Mouse (Mus musculus) G1E-ER4 (cell line): ENCODE measurements around the gene Dnmt3c. TPM values are rescaled to one million over a fixed set of nuclear protein-coding genes. Genes with fewer than 3 reads are reported as not detected.

ENCODE experiments used
- GATA1 ChIP-seq: IDR thresholded peaks from one replicate; pipeline ENCODE4 v1.8.0; 2012; ENCODE audit warnings: low read length, inconsistent platforms
- polyA plus RNA-seq: library from polyadenylated mRNA; stranded (reverse); fragments of >175 nt; gene quantifications from 2 replicates; pipeline ENCODE4 v1.2.3, GENCODE M21; 2012

The Dnmt3c gene
- 0.05 and 0.06 TPM in 2 replicates for polyA plus RNA-seq

- TF ChIP-seq GATA1 = no peak
Observed at GRCm38 (mm10) chr2:153696352-153696751, at the start of gene Dnmt3c. Dnmt3c (plus strand) TSS chr2:153696652.

DNA sequence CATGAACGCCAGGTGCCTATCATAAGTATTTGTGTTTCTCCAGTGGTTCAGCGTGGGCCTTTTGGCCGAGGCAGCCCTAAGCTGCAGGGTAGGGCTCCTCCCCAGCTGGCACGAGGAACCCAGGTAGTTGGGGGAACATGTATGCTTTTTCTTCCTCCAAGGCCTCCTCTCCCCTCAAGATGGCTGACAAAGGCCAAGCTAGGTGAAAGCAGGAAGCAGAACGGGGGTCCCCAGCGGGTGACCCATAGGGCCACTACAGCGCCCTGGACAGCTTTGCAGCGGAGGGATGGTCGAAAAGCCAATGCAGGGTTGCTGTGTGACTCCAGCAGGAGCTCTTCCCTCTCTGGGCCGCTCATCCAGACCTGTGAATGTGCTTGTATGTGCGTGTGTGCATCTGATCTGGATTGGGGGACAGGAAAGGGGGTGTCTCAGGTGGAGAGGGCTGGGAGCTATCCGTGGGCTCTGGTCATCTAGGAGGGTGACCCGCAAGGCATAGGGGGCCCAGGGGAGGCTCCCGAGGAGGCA lies 47.6 kb upstream of the Dnmt3c start:
- TF ChIP-seq GATA1 = no peak

GRCm38 (mm10) chr2:153649298-153650013 lies 47.0 kb upstream of the Dnmt3c start, which contains the start of gene Dnmt3b:
Dnmt3b (plus strand) TSS chr2:153649450.
- TF ChIP-seq GATA1 = no peak

- TF ChIP-seq GATA1 = no peak
Observed at GRCm38 (mm10) chr2:153650014-153650687, 46.3 kb upstream of the Dnmt3c start.

DNA sequence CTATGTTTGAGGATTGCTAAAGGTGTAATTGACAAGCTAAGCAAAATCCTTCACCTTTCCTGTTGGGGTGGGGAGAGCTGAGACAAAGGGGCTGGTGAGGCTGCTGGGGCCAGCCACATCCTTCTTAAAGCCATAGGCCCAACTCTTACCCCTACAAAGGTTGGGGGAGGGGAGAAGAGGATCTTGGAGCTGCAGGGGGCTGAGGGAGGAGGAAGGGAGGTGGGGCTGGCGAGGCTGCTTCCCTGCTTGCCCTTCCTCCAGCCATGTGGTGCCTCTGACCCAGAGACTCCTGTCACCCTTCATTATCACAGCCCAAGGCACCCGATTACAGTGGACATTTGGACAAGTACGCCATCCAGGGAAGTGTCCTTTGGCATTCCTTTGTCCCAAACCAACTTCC lies 44.8 kb upstream of the Dnmt3c start:
- no peak for TF ChIP-seq GATA1

GRCm38 (mm10) chr2:153660616-153661015 lies 35.8 kb upstream of the Dnmt3c start:
- TF ChIP-seq GATA1 = no peak

DNA sequence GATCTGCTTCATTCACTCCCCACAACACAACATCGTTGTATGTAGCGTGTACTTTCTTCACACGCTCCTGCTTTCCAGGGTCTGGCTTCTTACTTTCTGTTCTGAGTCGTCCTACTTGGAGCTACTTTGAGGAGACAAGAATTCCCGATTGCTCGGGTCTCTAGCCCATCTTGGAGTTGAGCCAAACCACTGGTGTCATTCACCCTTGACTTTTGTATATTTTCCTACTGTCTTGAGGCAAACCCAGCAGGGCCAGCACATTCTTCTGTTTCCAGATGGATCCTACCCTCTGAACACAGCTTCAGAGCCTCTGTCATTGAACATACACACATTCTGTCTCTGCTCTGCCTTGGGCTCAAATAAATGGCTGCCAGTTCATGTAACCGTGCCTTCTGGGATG lies 31.1 kb upstream of the Dnmt3c start:
- no peak for TF ChIP-seq GATA1

GRCm38 (mm10) chr2:153668754-153669376 lies 27.6 kb upstream of the Dnmt3c start:
- no peak for TF ChIP-seq GATA1

GRCm38 (mm10) chr2:153670111-153670510 lies 26.3 kb upstream of the Dnmt3c start:
- TF ChIP-seq GATA1 = no peak

DNA sequence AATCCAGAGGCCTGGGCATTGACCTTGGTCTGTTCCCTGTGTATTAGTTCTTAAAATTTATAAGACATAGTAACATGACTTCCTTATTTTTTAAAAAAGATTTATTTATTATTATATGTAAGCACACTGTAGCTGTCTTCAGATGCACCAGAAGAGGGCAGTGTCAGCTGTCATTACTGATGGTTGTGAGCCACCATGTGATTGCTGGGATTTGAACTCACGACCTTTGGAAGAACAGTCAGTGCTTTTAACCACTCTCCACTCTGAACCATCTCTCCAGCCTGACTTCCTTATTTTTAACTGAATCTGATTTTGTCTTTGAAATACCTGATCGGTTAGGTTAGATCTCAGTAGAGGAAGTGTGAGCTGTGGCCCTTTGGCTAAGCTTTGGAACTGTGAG lies 23.8 kb upstream of the Dnmt3c start:
- no peak for TF ChIP-seq GATA1

DNA sequence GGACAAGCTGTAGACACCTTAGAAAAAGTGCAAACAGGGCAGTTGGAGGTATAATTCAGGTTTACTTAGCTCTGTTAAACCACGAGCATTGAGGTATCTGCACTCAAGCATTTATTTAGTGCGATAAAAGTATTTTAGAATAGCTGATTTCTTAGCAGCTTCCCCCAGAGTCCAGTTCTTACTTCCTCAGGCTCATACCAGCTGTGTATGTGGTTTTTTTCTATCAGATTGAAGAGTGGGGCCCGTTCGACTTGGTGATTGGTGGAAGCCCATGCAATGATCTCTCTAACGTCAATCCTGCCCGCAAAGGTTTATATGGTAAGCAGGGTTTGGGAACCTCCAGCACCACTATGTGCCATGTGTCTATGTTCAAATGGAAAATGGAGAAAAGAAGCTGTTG lies 19.5 kb upstream of the Dnmt3c start:
- no peak for TF ChIP-seq GATA1

DNA sequence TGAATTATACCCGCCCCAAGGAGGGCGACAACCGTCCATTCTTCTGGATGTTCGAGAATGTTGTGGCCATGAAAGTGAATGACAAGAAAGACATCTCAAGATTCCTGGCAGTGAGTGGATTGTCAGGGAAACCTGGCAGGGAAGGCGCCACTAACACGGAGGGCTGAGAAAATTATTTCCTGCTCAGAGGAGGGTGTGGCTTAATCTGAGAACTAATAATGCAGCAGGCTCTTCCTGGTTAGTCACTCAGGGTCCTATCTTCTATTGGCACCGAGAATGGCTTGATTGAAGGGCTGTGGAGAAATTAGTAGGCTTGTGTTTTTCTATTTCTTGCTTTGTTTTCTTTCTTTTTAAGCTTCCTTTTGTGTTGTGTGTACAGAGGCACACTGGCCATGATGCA lies 18.9 kb upstream of the Dnmt3c start:
- no peak for TF ChIP-seq GATA1

GRCm38 (mm10) chr2:153679959-153680358 lies 16.5 kb upstream of the Dnmt3c start:
- TF ChIP-seq GATA1 = no peak

DNA sequence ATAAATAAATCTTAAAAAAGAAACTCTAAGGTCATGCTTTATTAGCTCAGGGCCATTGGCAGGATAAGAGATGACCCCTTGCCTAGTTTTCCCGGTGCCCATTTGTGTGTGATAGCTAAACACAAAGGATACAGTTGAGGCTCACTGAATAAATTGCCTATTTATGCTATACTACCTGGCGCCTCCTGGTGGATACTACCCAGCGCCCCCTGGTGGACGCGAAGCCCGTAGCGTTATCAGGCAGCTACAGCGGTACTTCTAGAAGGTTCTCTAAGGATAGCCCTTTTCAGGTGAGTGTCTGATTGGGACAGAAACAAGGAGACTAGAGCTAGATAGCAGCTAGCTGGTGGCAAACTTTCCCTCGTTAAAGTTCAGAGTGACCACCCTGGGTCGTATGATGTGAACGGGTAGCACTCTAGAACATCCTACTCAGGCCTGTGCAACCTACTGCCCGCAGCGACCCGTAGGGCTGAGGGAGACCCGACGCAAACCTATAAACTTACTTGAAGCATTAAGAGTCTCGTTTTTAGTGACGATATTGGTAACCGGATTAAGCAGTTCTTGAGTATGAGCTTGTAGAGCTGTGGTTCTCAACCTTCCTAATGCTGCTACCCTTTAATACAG lies 1.9 kb upstream of the Dnmt3c start:
- TF ChIP-seq GATA1 = no peak

DNA sequence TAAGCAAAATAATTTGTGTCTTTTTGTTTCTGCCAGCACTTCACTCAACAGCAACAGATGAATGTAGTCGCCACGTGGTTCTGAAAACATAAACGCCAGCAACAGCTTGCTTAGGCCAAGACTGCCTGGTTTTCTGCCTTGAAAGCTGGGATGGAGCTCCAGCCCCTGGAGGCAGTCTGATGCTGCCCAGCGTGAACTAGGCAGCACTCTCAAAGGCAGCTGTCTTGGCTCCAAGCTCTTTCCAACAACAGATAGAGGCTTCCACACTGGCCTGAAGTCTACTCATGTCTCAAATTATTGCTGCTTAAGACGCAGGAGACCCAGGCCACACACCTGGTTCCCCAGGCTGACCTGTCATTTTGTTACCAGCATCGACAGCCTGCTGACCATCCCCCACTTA lies 6.9 kb downstream of the Dnmt3c start:
- no peak for TF ChIP-seq GATA1
